Mouse (Mus musculus): Measurements from ENCODE around the gene Pigc.

DNA sequence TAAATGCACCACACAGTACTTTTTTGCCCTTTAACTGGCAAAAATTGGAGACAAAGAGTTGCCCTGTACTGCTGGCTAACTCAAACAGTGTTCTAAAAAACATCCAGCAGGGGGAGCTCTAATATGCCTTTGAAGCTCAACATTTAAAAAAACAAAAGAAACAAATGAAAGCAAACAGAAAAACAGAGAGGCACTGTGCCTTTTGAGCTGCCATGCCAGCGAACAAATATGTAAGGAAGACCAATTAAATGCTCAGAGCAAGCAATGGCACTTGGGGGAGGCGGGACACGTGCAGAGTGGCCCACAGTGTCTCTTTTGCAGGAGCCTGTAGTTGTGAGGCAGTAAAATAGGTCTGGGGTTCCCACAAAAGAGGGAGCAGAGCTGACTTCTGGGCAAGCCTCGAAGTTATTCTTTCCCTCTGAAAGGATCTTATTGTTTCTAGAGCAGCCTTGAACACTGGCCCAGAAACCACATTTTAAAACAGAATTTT, 30.9 kb downstream of the Pigc start:
- TF ChIP-seq CTCF (IDR thresholded peaks at IDR 0.05; ENCODE audit: low read depth) (peak; percentile 87), EP300 (optimal IDR thresholded peaks at IDR 0.05) (no peak)
